Mouse (Mus musculus): ENCODE data around the gene BC049352. TPM values are rescaled to one million over a fixed set of nuclear protein-coding genes. Genes with fewer than 3 reads are reported as not detected.

BC049352 gene
- polyA plus RNA-seq, 1 experiment from 2014 or later = 1.0 TPM

GRCm38 (mm10) chr9:45280891-45281290 is 99.1 kb downstream of the BC049352 start:
- Histone ChIP-seq H3K4me2 (ENCODE audit: low read depth, low read length) (no peak overlapping the region), H3K36me3 (ENCODE audit: control insufficient read depth, insufficient read depth, low read length) (no peaks in the 10 kb centered on the region), H3K9ac (ENCODE audit: low read depth, low read length) (no peak overlapping the region), H3K4me1 (ENCODE audit: control insufficient read depth, insufficient read depth, low read length) (no peaks in the 10 kb centered on the region), H3K9me3 (ENCODE audit: control insufficient read depth, low read length) (no peaks in the 10 kb centered on the region), H3K27ac (replicated peaks; ENCODE audit: low read depth, low read length) (no peak overlapping the region), H3K4me3 (ENCODE audit: low read depth, low read length) (no peak overlapping the region), H3K27me3 (replicated peaks; ENCODE audit: control insufficient read depth, insufficient read depth, low read length) (no peaks in the 10 kb centered on the region)
- ATAC-seq (ENCODE audit: low read depth) = no peak
- no peak for DNase-seq (ENCODE audit: low spot score)
- 79% methylated on average over 3 of the region's 3 CpGs for WGBS

GRCm38 (mm10) chr9:45282466-45282865 is 100.7 kb downstream of the BC049352 start:
- Histone ChIP-seq H3K4me1 (ENCODE audit: control insufficient read depth, insufficient read depth, low read length) (no peaks in the 10 kb centered on the region), H3K9ac (ENCODE audit: low read depth, low read length) (no peak overlapping the region), H3K4me3 (ENCODE audit: low read depth, low read length) (no peak overlapping the region), H3K36me3 (ENCODE audit: control insufficient read depth, insufficient read depth, low read length) (no peaks in the 10 kb centered on the region), H3K9me3 (ENCODE audit: control insufficient read depth, low read length) (no peaks in the 10 kb centered on the region), H3K27ac (replicated peaks; ENCODE audit: low read depth, low read length) (no peak overlapping the region), H3K27me3 (replicated peaks; ENCODE audit: control insufficient read depth, insufficient read depth, low read length) (no peaks in the 10 kb centered on the region), H3K4me2 (ENCODE audit: low read depth, low read length) (no peak overlapping the region)
- 84% methylated on average over 5 of the region's 5 CpGs for WGBS
- DNase-seq (ENCODE audit: low spot score) (no peak), ATAC-seq (ENCODE audit: low read depth) (no peak)

- Histone ChIP-seq H3K4me1 (ENCODE audit: control insufficient read depth, insufficient read depth, low read length) (no peaks in the 10 kb centered on the region), H3K4me2 (ENCODE audit: low read depth, low read length) (no peak overlapping the region), H3K9ac (ENCODE audit: low read depth, low read length) (no peak overlapping the region), H3K9me3 (ENCODE audit: control insufficient read depth, low read length) (no peaks in the 10 kb centered on the region), H3K27ac (replicated peaks; ENCODE audit: low read depth, low read length) (no peak overlapping the region), H3K4me3 (ENCODE audit: low read depth, low read length) (no peak overlapping the region), H3K36me3 (ENCODE audit: control insufficient read depth, insufficient read depth, low read length) (no peaks in the 10 kb centered on the region), H3K27me3 (replicated peaks; ENCODE audit: control insufficient read depth, insufficient read depth, low read length) (no peaks in the 10 kb centered on the region)
- ATAC-seq (ENCODE audit: low read depth) (no peak), DNase-seq (ENCODE audit: low spot score) (no peak)
- WGBS = 88% methylated on average over 11 of the region's 11 CpGs
These were observed 109.8 kb downstream of the BC049352 start for GRCm38 (mm10) chr9:45291481-45292168.

GRCm38 (mm10) chr9:45294210-45295011 is 112.6 kb downstream of the BC049352 start:
- DNase-seq (ENCODE audit: low spot score) = no peak
- no peaks in the 10 kb centered on the region for H3K9me3 ChIP-seq (ENCODE audit: control insufficient read depth, low read length)
- H3K4me1 ChIP-seq (ENCODE audit: control insufficient read depth, insufficient read depth, low read length) = no peaks in the 10 kb centered on the region
- 42% methylated on average over 10 of the region's 10 CpGs for WGBS
- H3K4me3 ChIP-seq (ENCODE audit: low read depth, low read length) = no peak overlapping the region
- H3K27me3 ChIP-seq (replicated peaks; ENCODE audit: control insufficient read depth, insufficient read depth, low read length) = no peaks in the 10 kb centered on the region
- ATAC-seq (ENCODE audit: low read depth) = no peak
- H3K27ac ChIP-seq (replicated peaks; ENCODE audit: low read depth, low read length) = no peak overlapping the region
- H3K4me2 ChIP-seq (ENCODE audit: low read depth, low read length) = no peak overlapping the region
- no peak overlapping the region for H3K9ac ChIP-seq (ENCODE audit: low read depth, low read length)
- no peaks in the 10 kb centered on the region for H3K36me3 ChIP-seq (ENCODE audit: control insufficient read depth, insufficient read depth, low read length)

- Histone ChIP-seq H3K4me1 (ENCODE audit: control insufficient read depth, insufficient read depth, low read length) (no peaks in the 10 kb centered on the region), H3K4me3 (ENCODE audit: low read depth, low read length) (no peak overlapping the region), H3K9me3 (ENCODE audit: control insufficient read depth, low read length) (0 out of 2 replicates have a peak, but pooled peaks cover 4% of the 10 kb centered on the region), H3K36me3 (ENCODE audit: control insufficient read depth, insufficient read depth, low read length) (no peaks in the 10 kb centered on the region), H3K27ac (replicated peaks; ENCODE audit: low read depth, low read length) (no peak overlapping the region), H3K27me3 (replicated peaks; ENCODE audit: control insufficient read depth, insufficient read depth, low read length) (no peaks in the 10 kb centered on the region), H3K9ac (ENCODE audit: low read depth, low read length) (no peak overlapping the region), H3K4me2 (ENCODE audit: low read depth, low read length) (no peak overlapping the region)
- no peak for DNase-seq (ENCODE audit: low spot score)
- ATAC-seq (ENCODE audit: low read depth) = no peak
- WGBS = 74% methylated on average over 11 of the region's 11 CpGs
These were observed 117.6 kb downstream of the BC049352 start for GRCm38 (mm10) chr9:45299231-45300006.

Small RNA genes within 50 kb of the gene (microRNA-seq; reads per million reads assigned to microRNA genes)
- not detected for gene Mir7086 (ENCODE audit: borderline number of aligned reads)

Other genes starting within 250 kb of the BC049352 start
- gene Ube4a, start 216.4 kb upstream of the BC049352 start, polyA plus RNA-seq (2014; fragmentation: Nextera tagmentation; extraction: Ambion mirVana) = 25.5 and 30.3 TPM in 2 replicates
- 0.47 and 0.67 TPM in 2 replicates for gene Cd3g, start 201.6 kb upstream of the BC049352 start, polyA plus RNA-seq (2014; fragmentation: Nextera tagmentation; extraction: Ambion mirVana)
- not detected in 2 replicates for gene Cd3d, start 200.2 kb upstream of the BC049352 start, polyA plus RNA-seq (2014; fragmentation: Nextera tagmentation; extraction: Ambion mirVana)
- gene Cd3e, start 172.4 kb upstream of the BC049352 start, polyA plus RNA-seq (2014; fragmentation: Nextera tagmentation; extraction: Ambion mirVana) = 0.10 and 0.25 TPM in 2 replicates
- 11.6 and 13.3 TPM in 2 replicates for gene Mpzl2, start 142.2 kb upstream of the BC049352 start, polyA plus RNA-seq (2014; fragmentation: Nextera tagmentation; extraction: Ambion mirVana)
- gene Mpzl3, start 126.8 kb upstream of the BC049352 start, polyA plus RNA-seq (2014; fragmentation: Nextera tagmentation; extraction: Ambion mirVana) = 4.0 TPM in 2 replicates
- 0.21 and 0.50 TPM in 2 replicates for gene Jaml, start 102.8 kb upstream of the BC049352 start, polyA plus RNA-seq (2014; fragmentation: Nextera tagmentation; extraction: Ambion mirVana)
- 2.4 TPM in 2 replicates for gene Scn2b, start 64.2 kb upstream of the BC049352 start, polyA plus RNA-seq (2014; fragmentation: Nextera tagmentation; extraction: Ambion mirVana)
- gene Scn4b, start 43.6 kb upstream of the BC049352 start, polyA plus RNA-seq (2014; fragmentation: Nextera tagmentation; extraction: Ambion mirVana) = 0.13 and 0.19 TPM in 2 replicates
- 4.3 and 5.2 TPM in 2 replicates for gene Tmprss4, start 22.1 kb downstream of the BC049352 start, polyA plus RNA-seq (2014; fragmentation: Nextera tagmentation; extraction: Ambion mirVana)
- gene Il10ra, start 87.1 kb downstream of the BC049352 start, polyA plus RNA-seq (2014; fragmentation: Nextera tagmentation; extraction: Ambion mirVana) = 1.2 TPM in 2 replicates
- 2.6 and 3.3 TPM in 2 replicates for gene Tmprss13, start 137.1 kb downstream of the BC049352 start, polyA plus RNA-seq (2014; fragmentation: Nextera tagmentation; extraction: Ambion mirVana)
- 56.9 and 71.4 TPM in 2 replicates for gene Fxyd6, start 188.2 kb downstream of the BC049352 start, polyA plus RNA-seq (2014; fragmentation: Nextera tagmentation; extraction: Ambion mirVana)
- gene Fxyd2, start 217.7 kb downstream of the BC049352 start, polyA plus RNA-seq (2014; fragmentation: Nextera tagmentation; extraction: Ambion mirVana) = 5.3 and 5.4 TPM in 2 replicates
- 0.86 and 1.1 TPM in 2 replicates for gene Dscaml1, start 244.6 kb downstream of the BC049352 start, polyA plus RNA-seq (2014; fragmentation: Nextera tagmentation; extraction: Ambion mirVana)